8 mouse cellular contexts compared by ENCODE assay signal in genomic region chr12:54986052-54986717, GRCm38 (mm10). TPM values are rescaled to one million over a fixed set of nuclear protein-coding genes. Genes with fewer than 3 reads are reported as not detected.
DNase-seq lines count a peak whose midpoint lies in the region; ATAC-seq lines count a peak whose summit lies in the region.

Gene Gm20403, minus strand, starts transcription at chr12:54986529.

- peaks cover 7% of the 10 kb centered on the region for H3K4me1 ChIP-seq in forebrain, embryonic 16.5 days (replicated peaks; ENCODE audit: control insufficient read depth, insufficient read depth, low read length)

- H3K36me3 ChIP-seq in forebrain, embryonic 16.5 days (ENCODE audit: control insufficient read depth, insufficient read depth): no peaks in the 10 kb centered on the region

- no peaks in the 10 kb centered on the region for H3K9me3 ChIP-seq in forebrain, embryonic 16.5 days (ENCODE audit: control insufficient read depth, low read length)

- H3K4me2 ChIP-seq in forebrain, embryonic 16.5 days (ENCODE audit: low read length): peak within 1 kb of the TSS; percentile 89

- WGBS in forebrain, embryonic 16.5 days: under 1% methylated on average over 40 of the region's 60 CpGs

- H3K27ac ChIP-seq in forebrain, embryonic 16.5 days (ENCODE audit: low read length): peak within 1 kb of the TSS; percentile 76

- peak; percentile 80 for ATAC-seq in forebrain, embryonic 16.5 days

- DNase-seq in NIH3T3 (ENCODE audit: low read depth): peak; percentile 77
- DNase-seq in cerebellum, adult 18-20 months: peak; percentile 26 to 45
- peak; percentile 67 for DNase-seq in heart, postnatal 4 days
- peak; percentile 8 for DNase-seq in layer of hippocampus, adult 9-11 months
- DNase-seq in lung, postnatal 25 days (ENCODE audit: low spot score): peak; percentile 84
- DNase-seq in ovary, postnatal 36 days (ENCODE audit: low spot score): peak; percentile 75
- peak; percentile 64 to 66 for DNase-seq in thymus, postnatal 36 days

- peak within 1 kb of the TSS; percentile 79 for H3K4me3 ChIP-seq in forebrain, embryonic 16.5 days (replicated peaks; ENCODE audit: low read length)

- H3K9ac ChIP-seq in forebrain, embryonic 16.5 days (replicated peaks; ENCODE audit: low read depth, low read length): peak within 1 kb of the TSS; percentile 76

- no peaks in the 10 kb centered on the region for H3K27me3 ChIP-seq in forebrain, embryonic 16.5 days (replicated peaks; ENCODE audit: control insufficient read depth, insufficient read depth, low read length)

RNA-seq across cellular contexts. Expression of gene Gm20403, which starts in this region (rescaled TPM):
- polyA plus RNA-seq in forebrain, embryonic 16.5 days (2015; fragmentation: Nextera tagmentation; extraction: Ambion mirVana): not detected in 2 replicates
- not detected for total RNA-seq in heart, postnatal 4 days (2021)

Comparison
In these comparisons a context has a peak if more than half of its experiments do, and no peak if none do; other contexts are left out.
1. Peak in every context shown above with its lines: DNase-seq, ATAC-seq, H3K4me3 ChIP-seq and H3K27ac ChIP-seq.
2. Peak in ATAC-seq, H3K4me3 ChIP-seq, H3K27ac ChIP-seq, H3K9ac ChIP-seq and H3K4me2 ChIP-seq in forebrain, embryonic 16.5 days; RNA of the gene not detected or under 1 TPM.
3. Peak in DNase-seq in heart, postnatal 4 days; RNA of the gene not detected or under 1 TPM.
4. DNase-seq: peak in every context shown above with its lines; median percentile 84 in lung, postnatal 25 days; 77 in NIH3T3; 75 in ovary, postnatal 36 days; 67 in heart, postnatal 4 days; 65 in thymus, postnatal 36 days; 36 in cerebellum, adult 18-20 months; 8 in layer of hippocampus, adult 9-11 months.